Mouse (Mus musculus) left cerebral cortex, postnatal 25 days (tissue): ENCODE measurements around the gene Nfatc4. TPM values are rescaled to one million over a fixed set of nuclear protein-coding genes. Genes with fewer than 3 reads are reported as not detected.
A peak's percentile ranks its signal among the peaks of the same experiment; 100 is the strongest.

Experiments used
- DNase-seq, 2 experiments: peaks; one replicate each; pipeline ENCODE4 v3.0.0; 2022; ENCODE audit warnings: low spot score in 2 of 2, mixed read lengths in 1 of 2
- intact Hi-C: fragments of 180-260 bp; cut with DNase I; formaldehyde crosslinking; loops from one replicate; pipeline ENCODE4 v1.15.1; 2025
- total RNA-seq, 2 experiments: library from RNA; stranded (reverse); gene quantifications; 2 replicates each; pipeline ENCODE4 v1.2.3; 2021

Nfatc4 gene
- total RNA-seq, 2 experiments from 2014 or later, result 1.3 to 2.6 TPM

GRCm38 (mm10) chr14:55873714-55874683 is 51.1 kb downstream of the Nfatc4 start:
- peak; percentile 67 to 72 for DNase-seq
- intact Hi-C loops, result loop anchor here (1.0 kb wide), 1 partner anchor 44 kb away; no protein-coding TSS in a partner anchor

GRCm38 (mm10) chr14:55877469-55878315 is 54.7 kb downstream of the Nfatc4 start:
- intact Hi-C loops, result no loop called here
- peak in 1 of 2 experiments; percentile 48 for DNase-seq

- DNase-seq, result no peak
- intact Hi-C loops, result no loop called here
Measured at GRCm38 (mm10) chr14:55878316-55878940, 55.5 kb downstream of the Nfatc4 start.

- intact Hi-C loops, result no loop called here
- DNase-seq, result peak; percentile 70 to 88
Measured at GRCm38 (mm10) chr14:55879623-55880022, 56.7 kb downstream of the Nfatc4 start.

DNA sequence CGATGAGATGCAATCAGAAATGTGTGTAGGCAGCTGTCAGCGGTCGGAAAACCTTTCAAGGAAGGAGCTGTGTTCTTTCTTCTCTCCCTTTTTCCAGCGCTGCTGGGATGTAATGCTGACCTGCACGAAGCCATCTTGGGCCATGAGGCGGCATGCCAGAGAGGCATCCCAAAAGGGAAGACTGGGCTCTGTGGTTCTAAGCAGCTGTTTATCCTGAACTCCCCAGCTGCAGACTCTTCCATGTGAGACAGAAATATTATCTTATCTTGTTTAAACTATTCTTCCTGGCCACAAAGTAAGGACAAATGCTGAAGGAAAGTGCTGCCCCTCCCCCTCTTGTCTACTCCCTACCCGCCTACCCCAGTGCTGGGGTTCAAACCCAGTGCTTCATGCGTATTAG is 58.0 kb downstream of the Nfatc4 start:
- intact Hi-C loops, result no loop called here
- no peak for DNase-seq

GRCm38 (mm10) chr14:55882171-55882641 is 59.3 kb downstream of the Nfatc4 start:
- DNase-seq, result no peak
- intact Hi-C loops, result no loop called here

- intact Hi-C loops, result no loop called here
- no peak for DNase-seq
Measured at GRCm38 (mm10) chr14:55883149-55883661, 60.3 kb downstream of the Nfatc4 start.

Other genes with a start within 250 kb of the Nfatc4 start
- gene Fitm1, start 247.5 kb upstream of the Nfatc4 start, total RNA-seq, result not detected
- gene Psme1, start 245.0 kb upstream of the Nfatc4 start, total RNA-seq, result 10 to 100 TPM; 39.4 to 45.3 TPM
- 10 to 100 TPM; 38.1 to 41.5 TPM for gene Emc9, start 237.8 kb upstream of the Nfatc4 start, total RNA-seq
- 10 to 100 TPM; 35.2 to 47.9 TPM for gene Psme2, start 232.0 kb upstream of the Nfatc4 start, total RNA-seq
- 10 to 100 TPM; 27.6 to 31.7 TPM for gene Rnf31, start 231.4 kb upstream of the Nfatc4 start, total RNA-seq
- 10 to 100 TPM in 1 of 2 experiments, 1 to 10 TPM in 1; 9.9 to 12.3 TPM for gene Irf9, start 219.6 kb upstream of the Nfatc4 start, total RNA-seq
- 1 to 10 TPM; 2.2 to 3.7 TPM for gene Rec8, start 205.1 kb upstream of the Nfatc4 start, total RNA-seq
- gene Ipo4, start 187.2 kb upstream of the Nfatc4 start, total RNA-seq, result 100 to 1,000 TPM; 117 TPM
- 1 to 10 TPM; 3.9 to 4.7 TPM for gene Gm49378, start 185.2 kb upstream of the Nfatc4 start, total RNA-seq
- 10 to 100 TPM; 36.6 to 45.2 TPM for gene Tm9sf1, start 179.3 kb upstream of the Nfatc4 start, total RNA-seq
- 1 to 10 TPM in 1 of 2 experiments, under 1 TPM in 1; 0.30 to 1.1 TPM for gene Tssk4, start 173.0 kb upstream of the Nfatc4 start, total RNA-seq
- gene Mdp1, start 162.6 kb upstream of the Nfatc4 start, total RNA-seq, result 10 to 100 TPM; 36.9 to 40.1 TPM
- 10 to 100 TPM; 22.1 to 24.8 TPM for gene Gmpr2, start 151.2 kb upstream of the Nfatc4 start, total RNA-seq
- gene Nedd8, start 151.0 kb upstream of the Nfatc4 start, total RNA-seq, result 100 to 1,000 TPM; 325 to 348 TPM
- 10 to 100 TPM; 12.9 to 14.8 TPM for gene Tinf2, start 141.3 kb upstream of the Nfatc4 start, total RNA-seq
- not detected for gene Tgm1, start 109.2 kb upstream of the Nfatc4 start, total RNA-seq
- gene Rabggta, start 100.9 kb upstream of the Nfatc4 start, total RNA-seq, result 10 to 100 TPM; 45.6 to 45.8 TPM
- 10 to 100 TPM; 79.2 to 88.7 TPM for gene Dhrs1, start 77.5 kb upstream of the Nfatc4 start, total RNA-seq
- gene Nop9, start 77.5 kb upstream of the Nfatc4 start, total RNA-seq, result 10 to 100 TPM; 12.7 to 14.0 TPM
- 1 to 10 TPM; 1.6 to 2.3 TPM for gene Cideb, start 64.7 kb upstream of the Nfatc4 start, total RNA-seq
- under 1 TPM; 0.25 to 0.32 TPM for gene Ltb4r2, start 61.7 kb upstream of the Nfatc4 start, total RNA-seq
- under 1 TPM; 0.25 to 0.39 TPM for gene Ltb4r1, start 57.2 kb upstream of the Nfatc4 start, total RNA-seq
- gene Adcy4, start 39.0 kb upstream of the Nfatc4 start, total RNA-seq, result 1 to 10 TPM; 3.8 to 7.1 TPM
- under 1 TPM in 1 of 2 experiments, not detected in 1; 0.96 TPM for gene Ripk3, start 34.3 kb upstream of the Nfatc4 start, total RNA-seq
- gene Nynrin, start 30.9 kb downstream of the Nfatc4 start, total RNA-seq, result 10 to 100 TPM in 1 of 2 experiments, 1 to 10 TPM in 1; 6.5 to 10.5 TPM
- gene Cbln3, start 61.2 kb downstream of the Nfatc4 start, total RNA-seq, result under 1 TPM; 0.14 to 0.25 TPM
- 10 to 100 TPM; 10.1 to 10.7 TPM for gene Khnyn, start 61.8 kb downstream of the Nfatc4 start, total RNA-seq
- gene Sdr39u1, start 77.1 kb downstream of the Nfatc4 start, total RNA-seq, result 10 to 100 TPM; 96.3 to 96.9 TPM
- gene Cma1, start 121.5 kb downstream of the Nfatc4 start, total RNA-seq, result not detected
- not detected for gene Cma2, start 127.8 kb downstream of the Nfatc4 start, total RNA-seq
- not detected for gene Mcpt1, start 194.8 kb downstream of the Nfatc4 start, total RNA-seq
- not detected for gene Mcpt9, start 207.4 kb downstream of the Nfatc4 start, total RNA-seq
- not detected for gene Mcpt2, start 218.9 kb downstream of the Nfatc4 start, total RNA-seq
- not detected for gene Mcpt4, start 239.2 kb downstream of the Nfatc4 start, total RNA-seq